Mouse (Mus musculus) liver, embryonic 14.5 days (tissue): Measurements from ENCODE around the gene Ank. TPM values are rescaled to one million over a fixed set of nuclear protein-coding genes. Genes with fewer than 3 reads are reported as not detected.

ENCODE experiments used
- ATAC-seq: fragments of 200-750 bp; cut with Nextera tagmentation; 2 replicates; pipeline ENCODE4 v1.8.0; 2017; ENCODE audit warnings: moderate number of reproducible peaks, mild to moderate bottlenecking, moderate library complexity; ENCODE audit not compliant: insufficient read depth
- DNase-seq, 3 experiments: peaks; one replicate each; pipeline ENCODE4 v3.0.0-alpha.2; 2012 to 2013; ENCODE audit warnings: low read depth in 3 of 3, low spot score in 3 of 3
- H3K27ac ChIP-seq: fragments of 300-500 bp; sonication (generic); 2 replicates; pipeline ENCODE4 v1.5.1; 2014; ENCODE audit warnings: moderate library complexity, mild to moderate bottlenecking, control low read depth, inconsistent platforms
- H3K27me3 ChIP-seq: fragments of 300-500 bp; sonication (generic); 2 replicates; pipeline ENCODE4 v1.6.1; 2014; ENCODE audit warnings: mild to moderate bottlenecking, low read length, moderate library complexity; ENCODE audit not compliant: control insufficient read depth, insufficient read depth
- H3K36me3 ChIP-seq: fragments of 300-500 bp; sonication (generic); replicated peaks from 2 replicates; pipeline ENCODE4 v1.6.1; 2014; ENCODE audit warnings: low read depth; ENCODE audit not compliant: control insufficient read depth, insufficient read depth
- H3K4me1 ChIP-seq, 2 experiments: fragments of 200-500 bp in 1 of 2; fragments of 300-500 bp in 1 of 2; sonication (generic) in 1 of 2; replicated peaks; 2 replicates each; pipeline ENCODE4 v1.6.1; 2012 to 2014; ENCODE audit warnings: antibody characterized with exemption in 1 of 2, inconsistent platforms in 1 of 2, low read length in 1 of 2; ENCODE audit not compliant: control insufficient read depth in 2 of 2, insufficient read depth in 2 of 2
- H3K4me2 ChIP-seq: fragments of 300-500 bp; sonication (generic); 2 replicates; pipeline ENCODE4 v1.6.1; 2014; ENCODE audit warnings: low read depth, mild to moderate bottlenecking, control low read depth, moderate library complexity
- H3K4me3 ChIP-seq, 2 experiments: fragments of 200-500 bp in 1 of 2; fragments of 300-500 bp in 1 of 2; sonication (generic) in 1 of 2; 2 replicates each; pipeline ENCODE4 v1.5.1; 2012 to 2014; ENCODE audit warnings: low read depth in 2 of 2, low read length in 2 of 2, mild to moderate bottlenecking in 2 of 2, control low read depth in 1 of 2, inconsistent platforms in 1 of 2, moderate library complexity in 1 of 2; ENCODE audit not compliant: insufficient read depth in 1 of 2
- H3K9ac ChIP-seq: fragments of 300-500 bp; sonication (generic); replicated peaks from 2 replicates; pipeline ENCODE4 v1.6.1; 2014; ENCODE audit warnings: mild to moderate bottlenecking, control low read depth, moderate library complexity
- H3K9me3 ChIP-seq: fragments of 300-500 bp; sonication (generic); 2 replicates; pipeline ENCODE4 v1.6.1; 2016; ENCODE audit warnings: low read length, mixed read lengths; ENCODE audit not compliant: control insufficient read depth
- CTCF ChIP-seq: IDR thresholded peaks from 2 replicates; pipeline ENCODE4 v1.5.1; 2016; ENCODE audit warnings: antibody characterized with exemption, low read depth, control low read depth
- EP300 ChIP-seq: IDR thresholded peaks from 2 replicates; pipeline ENCODE4 v1.6.1; 2016; ENCODE audit warnings: antibody characterized with exemption, low read depth
- WGBS: fragments of 180-500 bp; shearing (Covaris S2); extraction: QIAGEN DNeasy Blood & Tissue Kit; methylation state at CpG from one replicate; pipeline ENCODE4 v1.1.7; 2014; ENCODE audit not compliant: insufficient replicate concordance; 5-methylcytosine and 5-hydroxymethylcytosine counted together
- polyA plus RNA-seq, 2 experiments: library from polyadenylated mRNA; depleted of rRNA in 1 of 2; stranded (reverse) in 1 of 2; unstranded in 1 of 2; fragments of >200 nt; fragmentation: Nextera tagmentation in 1 of 2; extraction: Ambion mirVana in 1 of 2; gene quantifications; 2 replicates each; pipeline versions ENCODE4 v1.2.1 to v1.2.3; 2012 to 2014

The Ank gene
- 22.1 and 24.6 TPM in 2 replicates for polyA plus RNA-seq (2012; rRNA removed)
- polyA plus RNA-seq (2014; fragmentation: Nextera tagmentation; extraction: Ambion mirVana) = 13.6 and 14.1 TPM in 2 replicates

- no peaks in the 10 kb centered on the region for H3K9me3 ChIP-seq
- peak; percentile 56 to 71 (median 65) for DNase-seq
Measured at GRCm38 (mm10) chr15:27466131-27467080, at the start of gene Ank. Ank (plus strand) TSS chr15:27466677.

GRCm38 (mm10) chr15:27418566-27419331 lies 47.7 kb upstream of the Ank start:
- no peak for TF ChIP-seq CTCF
- TF ChIP-seq EP300 = no peak
- DNase-seq (no peak), ATAC-seq (no peak)
- Histone ChIP-seq H3K4me2 (no peak overlapping the region), H3K36me3 (no peaks in the 10 kb centered on the region), H3K9me3 (no peaks in the 10 kb centered on the region), H3K9ac (no peak overlapping the region), H3K27ac (no peak overlapping the region), H3K4me1 (no peaks in the 10 kb centered on the region), H3K27me3 (no peaks in the 10 kb centered on the region), H3K4me3 (no peak overlapping the region)
- WGBS = 62% methylated on average over 3 of the region's 3 CpGs

More at GRCm38 (mm10) chr15:27466131-27467080, at the start of gene Ank:
- WGBS = under 1% methylated on average over 106 of the region's 120 CpGs
- Histone ChIP-seq H3K4me2 (peak within 1 kb of the TSS; percentile 77), H3K9ac (peak within 1 kb of the TSS; percentile 89), H3K27me3 (no peaks in the 10 kb centered on the region), H3K36me3 (no peaks in the 10 kb centered on the region), H3K27ac (peak within 1 kb of the TSS; percentile 65), H3K4me1 (peaks cover 23 to 28% of the 10 kb centered on the region in 2 experiments), H3K4me3 (peak within 1 kb of the TSS; percentile 79 to 90)
- TF ChIP-seq EP300 (no peak), CTCF (0 out of 2 replicates have a peak, but pooled peaks have one; percentile 20)
- peak; percentile 87 for ATAC-seq

- DNase-seq (no peak), ATAC-seq (no peak)
- WGBS = 74% methylated on average over 6 of the region's 6 CpGs
- Histone ChIP-seq H3K9me3 (no peaks in the 10 kb centered on the region), H3K4me1 (no peaks in the 10 kb centered on the region), H3K36me3 (no peaks in the 10 kb centered on the region), H3K4me3 (no peak overlapping the region), H3K27me3 (no peaks in the 10 kb centered on the region), H3K4me2 (no peak overlapping the region), H3K27ac (no peak overlapping the region), H3K9ac (no peak overlapping the region)
- TF ChIP-seq EP300 (no peak), CTCF (no peak)
Measured at GRCm38 (mm10) chr15:27421531-27421930, 44.9 kb upstream of the Ank start.

- no peak overlapping the region for H3K27ac ChIP-seq
- no peaks in the 10 kb centered on the region for H3K9me3 ChIP-seq
- DNase-seq = no peak
- WGBS = 61% methylated on average over 3 of the region's 3 CpGs
- no peak overlapping the region for H3K9ac ChIP-seq
- no peak for TF ChIP-seq CTCF
- H3K4me1 ChIP-seq = no peaks in the 10 kb centered on the region
- H3K4me3 ChIP-seq = no peak overlapping the region
- no peak overlapping the region for H3K4me2 ChIP-seq
- no peaks in the 10 kb centered on the region for H3K36me3 ChIP-seq
- ATAC-seq = no peak
- no peaks in the 10 kb centered on the region for H3K27me3 ChIP-seq
Measured at GRCm38 (mm10) chr15:27427581-27427980, 38.9 kb upstream of the Ank start.

GRCm38 (mm10) chr15:27430241-27430640 lies 36.2 kb upstream of the Ank start:
- ATAC-seq (no peak), DNase-seq (no peak)
- WGBS = 55% methylated on average over 1 of the region's 1 CpGs
- TF ChIP-seq CTCF = no peak
- no peak for TF ChIP-seq EP300
- Histone ChIP-seq H3K36me3 (no peaks in the 10 kb centered on the region), H3K9ac (no peak overlapping the region), H3K4me3 (no peak overlapping the region), H3K4me1 (no peaks in the 10 kb centered on the region), H3K27ac (no peak overlapping the region), H3K4me2 (no peak overlapping the region), H3K27me3 (no peaks in the 10 kb centered on the region), H3K9me3 (no peaks in the 10 kb centered on the region)
